Comparison of ENCODE assay signal across 8 mouse cellular contexts in genomic region chr12:102948778-102949394, GRCm38 (mm10). TPM values are rescaled to one million over a fixed set of nuclear protein-coding genes. Genes with fewer than 3 reads are reported as not detected.
A peak's percentile ranks its signal among the peaks of the same experiment; 100 is the strongest.
DNase-seq lines count a peak whose midpoint lies in the region; ATAC-seq and TF ChIP-seq lines count a peak whose summit lies in the region.

Unc79 (plus strand) TSS chr12:102948859.

- TF ChIP-seq POLR2A in bone marrow macrophage, adult 2 months (IDR thresholded peaks at IDR 0.05; ENCODE audit: borderline replicate concordance, low read depth, low read length), result no peak

- WGBS in embryonic facial prominence, embryonic 15.5 days, result under 1% methylated on average over 48 of the region's 48 CpGs
- 0% methylated on average over 47 of the region's 48 CpGs for WGBS in hindbrain, embryonic 11.5 days
- WGBS in lung, embryonic 14.5 days, result under 1% methylated on average over 46 of the region's 48 CpGs

- H3K4me2 ChIP-seq in embryonic facial prominence, embryonic 15.5 days (replicated peaks), result peak within 1 kb of the TSS; percentile 94
- peak within 1 kb of the TSS; percentile 85 for H3K4me2 ChIP-seq in hindbrain, embryonic 11.5 days (replicated peaks; ENCODE audit: low read depth, low read length)
- H3K4me2 ChIP-seq in lung, embryonic 14.5 days, result peak within 1 kb of the TSS; percentile 80

- no peak within 1 kb of the TSS for H3K9ac ChIP-seq in embryonic facial prominence, embryonic 15.5 days
- H3K9ac ChIP-seq in hindbrain, embryonic 11.5 days (ENCODE audit: low read depth, low read length), result peak within 1 kb of the TSS; percentile 70
- H3K9ac ChIP-seq in lung, embryonic 14.5 days, result no peak within 1 kb of the TSS

- H3K4me1 ChIP-seq in G1E (ENCODE audit: insufficient read depth, low read depth, low read length), result no peaks in the 10 kb centered on the region
- no peaks in the 10 kb centered on the region for H3K4me1 ChIP-seq in bone marrow macrophage, adult 2 months (ENCODE audit: control insufficient read depth, insufficient read depth, low read length)
- peaks cover 15% of the 10 kb centered on the region for H3K4me1 ChIP-seq in embryonic facial prominence, embryonic 15.5 days
- no peaks in the 10 kb centered on the region for H3K4me1 ChIP-seq in hindbrain, embryonic 11.5 days (replicated peaks; ENCODE audit: control insufficient read depth, insufficient read depth, low read length)
- H3K4me1 ChIP-seq in lung, embryonic 14.5 days (ENCODE audit: insufficient read depth), result no peaks in the 10 kb centered on the region

- H3K27ac ChIP-seq in bone marrow macrophage, adult 2 months (ENCODE audit: insufficient read depth, low read depth, low read length), result no peak within 1 kb of the TSS
- H3K27ac ChIP-seq in embryonic facial prominence, embryonic 15.5 days (replicated peaks), result no peak within 1 kb of the TSS
- peak within 1 kb of the TSS; percentile 92 for H3K27ac ChIP-seq in hindbrain, embryonic 11.5 days (ENCODE audit: low read depth, low read length)
- H3K27ac ChIP-seq in lung, embryonic 14.5 days (ENCODE audit: low read depth), result no peak within 1 kb of the TSS

- no peaks in the 10 kb centered on the region for H3K36me3 ChIP-seq in G1E (replicated peaks)
- H3K36me3 ChIP-seq in embryonic facial prominence, embryonic 15.5 days, result no peaks in the 10 kb centered on the region
- H3K36me3 ChIP-seq in hindbrain, embryonic 11.5 days (ENCODE audit: control insufficient read depth, insufficient read depth, low read length), result no peaks in the 10 kb centered on the region
- H3K36me3 ChIP-seq in lung, embryonic 14.5 days (ENCODE audit: insufficient read depth), result no peaks in the 10 kb centered on the region

- peaks cover 22% of the 10 kb centered on the region for H3K9me3 ChIP-seq in G1E (replicated peaks)
- H3K9me3 ChIP-seq in embryonic facial prominence, embryonic 15.5 days (replicated peaks), result no peaks in the 10 kb centered on the region
- no peaks in the 10 kb centered on the region for H3K9me3 ChIP-seq in hindbrain, embryonic 11.5 days (ENCODE audit: control insufficient read depth, low read length)
- H3K9me3 ChIP-seq in lung, embryonic 14.5 days (ENCODE audit: low read depth, low read length), result no peaks in the 10 kb centered on the region

- DNase-seq in G1E (ENCODE audit: low spot score), result no peak
- DNase-seq in hindbrain, embryonic 11.5 days (ENCODE audit: low spot score), result peak; percentile 78
- peak; percentile 77 to 84 for DNase-seq in layer of hippocampus, postnatal 10 days (ENCODE audit: low spot score in 2 of 2)
- DNase-seq in lung, embryonic 14.5 days, result peak; percentile 64
- peak; percentile 48 for DNase-seq in ovary, postnatal 36 days (ENCODE audit: low spot score)
- no peak for DNase-seq in adipocyte (ENCODE audit: low spot score)

- no peaks in the 10 kb centered on the region; the same call in 1 of the 2 replicates for H3K27me3 ChIP-seq in G1E (ENCODE audit: insufficient read depth, low read length)
- peaks cover 9% of the 10 kb centered on the region for H3K27me3 ChIP-seq in embryonic facial prominence, embryonic 15.5 days
- H3K27me3 ChIP-seq in hindbrain, embryonic 11.5 days (ENCODE audit: control insufficient read depth, insufficient read depth, low read length), result no peaks in the 10 kb centered on the region
- H3K27me3 ChIP-seq in lung, embryonic 14.5 days (ENCODE audit: insufficient read depth, low read length), result peaks cover 13% of the 10 kb centered on the region

- H3K4me3 ChIP-seq in G1E (ENCODE audit: low read depth, low read length), result peak within 1 kb of the TSS; percentile 1; the same call in 1 of the 2 replicates
- peak within 1 kb of the TSS; percentile 46 for H3K4me3 ChIP-seq in bone marrow macrophage, adult 2 months (ENCODE audit: insufficient read depth, low read length)
- peak within 1 kb of the TSS; percentile 51 for H3K4me3 ChIP-seq in embryonic facial prominence, embryonic 15.5 days (replicated peaks)
- peak within 1 kb of the TSS; percentile 61 for H3K4me3 ChIP-seq in hindbrain, embryonic 11.5 days (ENCODE audit: low read depth, low read length)
- peak within 1 kb of the TSS; percentile 42 for H3K4me3 ChIP-seq in lung, embryonic 14.5 days (ENCODE audit: low read depth, low read length)

- no peak for ATAC-seq in G1E (ENCODE audit: extremely low read depth, insufficient number of reproducible peaks, low FRiP score, poor library complexity, severe bottlenecking)
- ATAC-seq in embryonic facial prominence, embryonic 15.5 days (ENCODE audit: insufficient number of reproducible peaks, low FRiP score, low TSS enrichment, low read depth), result peak; percentile 60
- ATAC-seq in hindbrain, embryonic 11.5 days (ENCODE audit: low FRiP score), result peak; percentile 87
- peak; percentile 78 for ATAC-seq in lung, embryonic 14.5 days (ENCODE audit: insufficient read depth)

- no peak for TF ChIP-seq CTCF in G1E (IDR thresholded peaks at IDR 0.05; ENCODE audit: low read depth, low read length)
- TF ChIP-seq CTCF in bone marrow macrophage, adult 2 months (IDR thresholded peaks at IDR 0.05; ENCODE audit: low read depth, low read length), result no peak
- peak; percentile 22; the same call in 1 of the 2 replicates for TF ChIP-seq CTCF in lung, embryonic 14.5 days (IDR thresholded peaks at IDR 0.05; ENCODE audit: low read depth)

RNA-seq across cellular contexts. Expression of gene Unc79, which starts in this region (rescaled TPM):
- total RNA-seq in G1E (2014; fragmentation: Nextera tagmentation) (not detected in 2 replicates), G1E (2017) (0.12 and 0.33 TPM in 2 replicates)
- polyA plus RNA-seq in G1E (2012), result not detected in 2 replicates
- 0.16 TPM in 1 of 2 replicates, not detected in the other for polyA plus RNA-seq in bone marrow macrophage, adult 2 months (2012; ENCODE audit: insufficient read depth, insufficient read length, missing spikeins)
- 0.45 and 1.3 TPM in 2 replicates for polyA plus RNA-seq in embryonic facial prominence, embryonic 15.5 days (2015; fragmentation: Nextera tagmentation; extraction: Ambion mirVana)
- polyA plus RNA-seq in hindbrain, embryonic 11.5 days (2014; fragmentation: Nextera tagmentation; extraction: Ambion mirVana), result 3.7 and 4.5 TPM in 2 replicates
- total RNA-seq in layer of hippocampus, postnatal 10 days (2021), result 10 to 100 TPM; 38.9 to 41.0 TPM
- 0.09 and 0.24 TPM in 2 replicates for polyA plus RNA-seq in lung, embryonic 14.5 days (2014; fragmentation: Nextera tagmentation; extraction: Ambion mirVana)

Comparison
In these comparisons a context has a peak if more than half of its experiments do, and no peak if none do; other contexts are left out.
1. RNA of gene Unc79 (total RNA-seq): 38.9 to 41.0 TPM in layer of hippocampus, postnatal 10 days; 0.12 to 0.33 TPM in G1E; every median in the first group is over 10 times any median in the second.
2. Peak in DNase-seq, ATAC-seq, H3K4me3 ChIP-seq and H3K4me2 ChIP-seq in lung, embryonic 14.5 days; RNA of the gene not detected or under 1 TPM.
3. DNase-seq: peak in hindbrain, embryonic 11.5 days (single experiment), layer of hippocampus, postnatal 10 days (2 of 2) and ovary, postnatal 36 days (single experiment); none in G1E (single experiment) and adipocyte (single experiment).
4. H3K4me3 ChIP-seq: peak in every context shown above with its lines; median percentile 61 in hindbrain, embryonic 11.5 days; 51 in embryonic facial prominence, embryonic 15.5 days; 46 in bone marrow macrophage, adult 2 months; 42 in lung, embryonic 14.5 days; 1 in G1E.
5. Peak in every context shown above with its lines, with median percentiles within 50 percentile points of each other: H3K4me2 ChIP-seq.